Mouse (Mus musculus): ENCODE results near the gene Ncam1.

DNA sequence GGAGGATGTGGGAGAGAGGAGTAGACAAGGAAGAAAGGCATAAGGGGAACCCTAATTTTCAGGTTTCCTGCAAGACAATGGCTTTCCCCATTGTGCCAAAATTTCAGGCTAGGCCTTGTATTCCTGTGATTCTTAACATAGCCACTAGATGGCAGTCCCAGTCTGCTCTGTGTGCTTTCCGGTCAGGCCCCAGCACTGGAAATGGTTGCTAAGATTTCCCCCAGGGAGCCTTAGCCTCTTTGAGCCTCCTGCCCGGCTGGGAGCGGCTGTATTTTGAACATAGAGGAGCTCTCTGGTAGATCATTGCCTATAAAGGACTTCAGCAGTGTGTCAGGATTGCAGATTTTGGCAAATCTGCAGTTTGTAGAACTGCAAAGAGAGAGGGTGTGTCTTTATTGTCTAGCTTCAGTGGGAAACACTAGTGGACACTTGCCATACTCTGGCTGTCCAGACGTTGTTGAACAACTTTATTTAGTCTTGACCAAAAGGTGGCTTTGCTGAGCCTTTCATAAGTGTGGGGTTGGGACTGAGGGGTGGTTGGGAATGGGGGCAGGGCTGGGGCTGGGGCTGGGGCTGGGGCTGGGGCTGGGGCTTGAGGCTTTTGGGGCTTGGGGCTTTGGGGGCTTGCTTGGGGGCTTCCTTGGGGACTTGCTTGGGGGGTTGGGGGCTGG is 304.6 kb downstream of the Ncam1 start:
- TF ChIP-seq POLR2A (IDR thresholded peaks at IDR 0.05; ENCODE audit: insufficient read depth, low read depth, low read length) (no peak), CTCF (IDR thresholded peaks at IDR 0.05) (peak; percentile 99)

Measured in heart, adult 2 months (tissue).